Mouse (Mus musculus): Measurements from ENCODE around the gene Jakmip3. TPM values are rescaled to one million over a fixed set of nuclear protein-coding genes. Genes with fewer than 3 reads are reported as not detected.
A peak's percentile ranks its signal among the peaks of the same experiment; 100 is the strongest.

Gene Jakmip3
- polyA plus RNA-seq, 1 experiment from 2014 or later = 0.13 TPM

DNA sequence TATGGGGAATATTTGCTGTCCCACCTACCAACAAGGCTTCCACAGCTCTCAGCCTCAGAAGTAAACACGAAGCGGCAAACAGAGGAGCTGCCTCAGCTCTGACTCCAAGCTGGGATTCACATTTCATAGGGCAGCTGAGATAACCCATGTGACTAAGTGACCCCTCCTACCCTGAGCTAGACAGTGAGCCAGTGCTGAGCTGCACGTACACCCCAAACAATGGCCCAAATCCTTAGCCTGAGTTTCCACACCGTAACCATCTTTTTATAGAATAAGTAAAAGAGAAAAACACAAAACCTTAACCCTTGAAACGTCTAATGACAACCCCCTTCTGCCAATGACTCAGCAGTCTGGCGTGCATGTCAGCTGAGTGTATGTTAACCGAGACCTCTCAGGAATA is 33.5 kb upstream of the Jakmip3 start:
- ATAC-seq (ENCODE audit: low FRiP score, low TSS enrichment) (peak; percentile 80), DNase-seq (ENCODE audit: low spot score) (peak; percentile 58)
- TF ChIP-seq EP300 (optimal IDR thresholded peaks at IDR 0.05) (no peak), CTCF (IDR thresholded peaks at IDR 0.05; ENCODE audit: low read depth) (no peak)
- WGBS = 4% methylated on average over 7 of the region's 7 CpGs
- H3K9ac ChIP-seq (ENCODE audit: low read length) = no peak overlapping the region
- no peak overlapping the region for H3K27ac ChIP-seq (replicated peaks)
- H3K4me2 ChIP-seq (replicated peaks; ENCODE audit: low read depth) = peak overlapping the region; percentile 42
- H3K4me3 ChIP-seq (ENCODE audit: low read depth, low read length) = no peak overlapping the region
- H3K27me3 ChIP-seq (ENCODE audit: control insufficient read depth, insufficient read depth, low read length) = no peaks in the 10 kb centered on the region
- H3K4me1 ChIP-seq (replicated peaks; ENCODE audit: control insufficient read depth, insufficient read depth) = 0 out of 2 replicates have a peak, but pooled peaks cover 3% of the 10 kb centered on the region
- no peaks in the 10 kb centered on the region for H3K36me3 ChIP-seq (ENCODE audit: control insufficient read depth, insufficient read depth, low read length)
- H3K9me3 ChIP-seq (ENCODE audit: control insufficient read depth, low read length) = no peaks in the 10 kb centered on the region

GRCm38 (mm10) chr7:138907976-138908375 is 32.6 kb upstream of the Jakmip3 start:
- H3K4me1 ChIP-seq (replicated peaks; ENCODE audit: control insufficient read depth, insufficient read depth) = 0 out of 2 replicates have a peak, but pooled peaks cover 3% of the 10 kb centered on the region
- H3K27me3 ChIP-seq (ENCODE audit: control insufficient read depth, insufficient read depth, low read length) = no peaks in the 10 kb centered on the region
- peak overlapping the region; percentile 79 for H3K4me3 ChIP-seq (ENCODE audit: low read depth, low read length)
- H3K9me3 ChIP-seq (ENCODE audit: control insufficient read depth, low read length) = no peaks in the 10 kb centered on the region
- H3K9ac ChIP-seq (ENCODE audit: low read length) = 0 out of 2 replicates have a peak overlapping the region, but pooled peaks have one; percentile 32
- 64% methylated on average over 5 of the region's 5 CpGs for WGBS
- no peak for DNase-seq (ENCODE audit: low spot score)
- H3K4me2 ChIP-seq (replicated peaks; ENCODE audit: low read depth) = peak overlapping the region; percentile 92
- no peak for TF ChIP-seq CTCF (IDR thresholded peaks at IDR 0.05; ENCODE audit: low read depth)
- TF ChIP-seq EP300 (optimal IDR thresholded peaks at IDR 0.05) = no peak
- H3K27ac ChIP-seq (replicated peaks) = peak overlapping the region; percentile 25
- ATAC-seq (ENCODE audit: low FRiP score, low TSS enrichment) = no peak
- no peaks in the 10 kb centered on the region for H3K36me3 ChIP-seq (ENCODE audit: control insufficient read depth, insufficient read depth, low read length)

- Histone ChIP-seq H3K4me3 (ENCODE audit: low read depth, low read length) (peak overlapping the region; percentile 79), H3K4me2 (replicated peaks; ENCODE audit: low read depth) (peak overlapping the region; percentile 92), H3K4me1 (replicated peaks; ENCODE audit: control insufficient read depth, insufficient read depth) (0 out of 2 replicates have a peak, but pooled peaks cover 3% of the 10 kb centered on the region), H3K9me3 (ENCODE audit: control insufficient read depth, low read length) (no peaks in the 10 kb centered on the region), H3K27me3 (ENCODE audit: control insufficient read depth, insufficient read depth, low read length) (no peaks in the 10 kb centered on the region), H3K36me3 (ENCODE audit: control insufficient read depth, insufficient read depth, low read length) (no peaks in the 10 kb centered on the region), H3K9ac (ENCODE audit: low read length) (peak overlapping the region; percentile 87), H3K27ac (replicated peaks) (peak overlapping the region; percentile 86)
- ATAC-seq (ENCODE audit: low FRiP score, low TSS enrichment) (no peak; the same call in 1 of the 2 replicates), DNase-seq (ENCODE audit: low spot score) (no peak)
- 11% methylated on average over 10 of the region's 10 CpGs for WGBS
- TF ChIP-seq EP300 (optimal IDR thresholded peaks at IDR 0.05) (no peak), CTCF (IDR thresholded peaks at IDR 0.05; ENCODE audit: low read depth) (no peak)
These were observed 31.7 kb upstream of the Jakmip3 start for GRCm38 (mm10) chr7:138908768-138909276.

DNA sequence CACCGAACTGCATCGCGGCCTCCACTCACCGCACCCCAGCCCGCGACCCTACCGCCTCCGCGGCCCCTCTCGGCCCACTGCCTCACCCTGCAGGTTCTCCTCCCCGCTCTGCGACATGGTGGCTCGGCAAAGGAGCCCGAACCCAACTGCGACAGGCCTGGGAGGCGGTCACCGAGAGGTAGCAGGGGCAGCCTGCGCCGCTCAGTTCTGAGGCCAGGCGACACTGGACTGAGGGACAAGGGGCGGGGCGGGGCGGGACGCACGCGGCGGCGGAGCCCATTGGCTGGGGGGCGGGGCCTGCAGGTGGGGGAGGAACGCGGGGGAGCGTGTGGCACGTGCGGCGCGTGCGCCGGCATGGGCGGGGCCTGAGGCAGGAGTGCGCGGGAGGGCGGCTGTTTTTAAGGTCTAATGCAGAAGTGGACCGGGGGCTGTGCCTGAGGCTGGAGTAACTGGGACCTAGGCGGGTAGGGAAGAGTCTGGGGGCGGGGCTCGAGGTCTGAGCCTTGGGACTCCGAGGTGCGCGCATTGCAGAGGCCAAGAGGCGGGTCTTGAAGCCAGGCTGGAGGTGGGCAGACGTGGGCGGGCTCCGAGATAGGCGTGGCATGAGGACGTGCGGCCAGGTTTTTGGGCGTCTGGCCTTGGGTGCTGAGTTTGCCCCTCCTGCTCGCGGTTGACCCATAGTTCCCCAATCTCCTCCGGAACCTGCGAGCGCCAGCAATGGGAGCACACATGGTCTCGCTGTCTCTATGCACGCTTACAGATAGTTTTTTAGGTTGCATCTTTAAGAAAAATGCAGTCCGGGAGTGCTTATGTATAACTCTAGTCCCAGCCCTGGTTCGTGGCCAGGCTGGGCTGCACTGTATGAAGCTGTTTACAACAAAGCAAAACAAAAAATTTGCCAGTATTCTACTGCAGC is 31.0 kb upstream of the Jakmip3 start, which contains the start of gene Bnip3:
Gene Bnip3 (minus strand): TSS at position 243 of the 916 bp plus-strand sequence.
- ATAC-seq (ENCODE audit: low FRiP score, low TSS enrichment) (peak; percentile 92), DNase-seq (ENCODE audit: low spot score) (peak; percentile 97)
- Histone ChIP-seq H3K36me3 (ENCODE audit: control insufficient read depth, insufficient read depth, low read length) (no peaks in the 10 kb centered on the region), H3K9me3 (ENCODE audit: control insufficient read depth, low read length) (no peaks in the 10 kb centered on the region), H3K4me1 (replicated peaks; ENCODE audit: control insufficient read depth, insufficient read depth) (0 out of 2 replicates have a peak, but pooled peaks cover 3% of the 10 kb centered on the region), H3K4me3 (ENCODE audit: low read depth, low read length) (peak within 1 kb of the TSS; percentile 79), H3K4me2 (replicated peaks; ENCODE audit: low read depth) (peak within 1 kb of the TSS; percentile 92), H3K27ac (replicated peaks) (peak within 1 kb of the TSS; percentile 86), H3K27me3 (ENCODE audit: control insufficient read depth, insufficient read depth, low read length) (no peaks in the 10 kb centered on the region), H3K9ac (ENCODE audit: low read length) (peak within 1 kb of the TSS; percentile 87)
- WGBS = under 1% methylated on average over 60 of the region's 66 CpGs
- TF ChIP-seq EP300 (optimal IDR thresholded peaks at IDR 0.05) = no peak
- TF ChIP-seq CTCF (IDR thresholded peaks at IDR 0.05; ENCODE audit: low read depth) = no peak

GRCm38 (mm10) chr7:138910193-138910562 is 30.4 kb upstream of the Jakmip3 start:
- Histone ChIP-seq H3K36me3 (ENCODE audit: control insufficient read depth, insufficient read depth, low read length) (no peaks in the 10 kb centered on the region), H3K4me1 (replicated peaks; ENCODE audit: control insufficient read depth, insufficient read depth) (0 out of 2 replicates have a peak, but pooled peaks cover 3% of the 10 kb centered on the region), H3K4me3 (ENCODE audit: low read depth, low read length) (peak overlapping the region; percentile 79), H3K27me3 (ENCODE audit: control insufficient read depth, insufficient read depth, low read length) (no peaks in the 10 kb centered on the region), H3K9ac (ENCODE audit: low read length) (peak overlapping the region; percentile 87), H3K4me2 (replicated peaks; ENCODE audit: low read depth) (peak overlapping the region; percentile 92), H3K27ac (replicated peaks) (peak overlapping the region; percentile 63), H3K9me3 (ENCODE audit: control insufficient read depth, low read length) (no peaks in the 10 kb centered on the region)
- TF ChIP-seq CTCF (IDR thresholded peaks at IDR 0.05; ENCODE audit: low read depth) (no peak), EP300 (optimal IDR thresholded peaks at IDR 0.05) (no peak)
- DNase-seq (ENCODE audit: low spot score) (no peak), ATAC-seq (ENCODE audit: low FRiP score, low TSS enrichment) (no peak)
- 20% methylated on average over 7 of the region's 7 CpGs for WGBS

Data from stomach, postnatal 0 days (tissue).